In the genomic region with DNA sequence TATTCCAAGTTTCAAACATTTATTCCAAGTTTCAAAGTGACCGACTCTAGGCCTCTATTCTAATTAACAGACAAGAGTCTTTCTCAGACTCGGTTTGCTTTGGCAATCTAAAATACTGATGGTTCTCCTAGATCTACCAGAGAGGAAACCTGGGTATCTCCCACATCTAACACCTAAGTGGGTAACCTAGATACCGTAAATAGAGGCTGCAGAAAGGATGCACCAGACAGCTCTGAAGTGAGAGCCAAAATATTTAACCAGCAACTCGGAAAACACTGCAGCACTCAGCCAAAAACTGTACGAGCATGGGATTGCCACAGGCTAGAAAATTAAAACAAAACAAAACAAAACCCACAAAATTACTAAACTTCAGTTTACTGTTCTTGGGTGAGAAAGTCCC, we compare ENCODE assay signal across 22 mouse cellular contexts. TPM values are rescaled to one million over a fixed set of nuclear protein-coding genes. Genes with fewer than 3 reads are reported as not detected.
A peak's percentile ranks its signal among the peaks of the same experiment; 100 is the strongest.
DNase-seq lines count a peak whose midpoint lies in the region; ATAC-seq and TF ChIP-seq lines count a peak whose summit lies in the region.
"Had no signal": no experiment of that assay in that cellular context is flagged by ENCODE, and none has a peak within 500 bp of the region (broad histone marks: within the 10 kb centered on the region; RNA-seq: fewer than 3 reads in every experiment).

No protein-coding gene starts in this region.

- no peak for TF ChIP-seq CTCF in liver, postnatal 0 days (IDR thresholded peaks at IDR 0.05; ENCODE audit: low read depth)
- no peak for TF ChIP-seq CTCF in forebrain, postnatal 0 days (IDR thresholded peaks at IDR 0.05; ENCODE audit: low read depth)

- H3K4me3 ChIP-seq in liver, embryonic 11.5 days (ENCODE audit: low read depth, low read length): no peak overlapping the region
- H3K4me3 ChIP-seq in liver, postnatal 0 days (ENCODE audit: low read depth, low read length): no peak overlapping the region
- H3K4me3 ChIP-seq in forebrain, postnatal 0 days (ENCODE audit: low read depth, low read length): no peak overlapping the region
- H3K4me3 ChIP-seq: embryonic facial prominence, embryonic 13.5 days; forebrain, embryonic 13.5 days; heart, embryonic 15.5 days; hindbrain, embryonic 13.5 days had no signal

- TF ChIP-seq EP300 in liver, postnatal 0 days (IDR thresholded peaks at IDR 0.05; ENCODE audit: low read depth): no peak

- no peak for DNase-seq in liver, embryonic 11.5 days (ENCODE audit: low spot score)
- no peak for DNase-seq in liver, postnatal 0 days
- DNase-seq in Muller cell, postnatal 12 days (ENCODE audit: inconsistent ontology term): peak; percentile 4
- peak; percentile 89 for DNase-seq in induced T-regulatory cell, adult 2 months (ENCODE audit: low read depth)
- peak; percentile 17 to 44 for DNase-seq in natural killer cell, adult 2 months (ENCODE audit: low spot score in 2 of 2)
- no peak for DNase-seq in ovary, postnatal 10 days (ENCODE audit: low spot score)
- DNase-seq in forebrain, postnatal 0 days: no peak
- DNase-seq in gastrocnemius, adult 18-20 months (ENCODE audit: low spot score): no peak
- DNase-seq: adrenal gland, postnatal 10 days; cerebellum, adult 11-12 months; cerebellum, adult 9-10 months; cerebellum, postnatal 25 days; heart, adult 18-20 months; heart, postnatal 14 days had no signal

- no peaks in the 10 kb centered on the region for H3K36me3 ChIP-seq in liver, embryonic 11.5 days (ENCODE audit: control insufficient read depth, insufficient read depth, low read length)
- no peaks in the 10 kb centered on the region for H3K36me3 ChIP-seq in liver, postnatal 0 days (replicated peaks; ENCODE audit: insufficient read depth, low read length)
- H3K36me3 ChIP-seq in forebrain, postnatal 0 days (ENCODE audit: insufficient read depth): no peaks in the 10 kb centered on the region
- H3K36me3 ChIP-seq: embryonic facial prominence, embryonic 13.5 days; heart, embryonic 15.5 days; hindbrain, embryonic 13.5 days had no signal

- no peaks in the 10 kb centered on the region for H3K9me3 ChIP-seq in liver, embryonic 11.5 days (ENCODE audit: control insufficient read depth, low read length)
- no peaks in the 10 kb centered on the region for H3K9me3 ChIP-seq in liver, postnatal 0 days (ENCODE audit: low read length)
- no peaks in the 10 kb centered on the region for H3K9me3 ChIP-seq in forebrain, postnatal 0 days (ENCODE audit: low read length)
- H3K9me3 ChIP-seq: embryonic facial prominence, embryonic 13.5 days; forebrain, embryonic 13.5 days; G1E; heart, embryonic 15.5 days; hindbrain, embryonic 13.5 days had no signal

- no peaks in the 10 kb centered on the region for H3K27me3 ChIP-seq in liver, embryonic 11.5 days (replicated peaks; ENCODE audit: control insufficient read depth, insufficient read depth, low read length)
- no peaks in the 10 kb centered on the region for H3K27me3 ChIP-seq in liver, postnatal 0 days (ENCODE audit: insufficient read depth, low read length)
- no peaks in the 10 kb centered on the region; the same call in 1 of the 2 replicates for H3K27me3 ChIP-seq in forebrain, postnatal 0 days (ENCODE audit: insufficient read depth, low read length)
- H3K27me3 ChIP-seq: embryonic facial prominence, embryonic 13.5 days; forebrain, embryonic 13.5 days; heart, embryonic 15.5 days; hindbrain, embryonic 13.5 days had no signal

- no peak overlapping the region for H3K9ac ChIP-seq in liver, embryonic 11.5 days (ENCODE audit: low read depth, low read length)
- no peak overlapping the region for H3K9ac ChIP-seq in liver, postnatal 0 days (replicated peaks)
- H3K9ac ChIP-seq in forebrain, postnatal 0 days: no peak overlapping the region
- H3K9ac ChIP-seq: embryonic facial prominence, embryonic 13.5 days; forebrain, embryonic 13.5 days; heart, embryonic 15.5 days; hindbrain, embryonic 13.5 days had no signal

- 51% methylated on average over 5 of the region's 5 CpGs for WGBS in liver, embryonic 11.5 days
- WGBS in liver, postnatal 0 days (ENCODE audit: insufficient replicate concordance): 46% methylated on average over 5 of the region's 5 CpGs
- 67% methylated on average over 5 of the region's 5 CpGs for WGBS in forebrain, postnatal 0 days

- H3K4me2 ChIP-seq in liver, embryonic 11.5 days: peak overlapping the region; percentile 22; the same call in 1 of the 2 replicates
- no peak overlapping the region for H3K4me2 ChIP-seq in liver, postnatal 0 days (ENCODE audit: low read depth, low read length)
- no peak overlapping the region for H3K4me2 ChIP-seq in forebrain, postnatal 0 days (ENCODE audit: low read depth)
- H3K4me2 ChIP-seq: embryonic facial prominence, embryonic 13.5 days; forebrain, embryonic 13.5 days; heart, embryonic 11.5 days; heart, embryonic 15.5 days; hindbrain, embryonic 13.5 days had no signal

- no peak overlapping the region for H3K27ac ChIP-seq in liver, embryonic 11.5 days (ENCODE audit: low read depth, low read length)
- H3K27ac ChIP-seq in liver, postnatal 0 days (ENCODE audit: low read depth): no peak overlapping the region
- H3K27ac ChIP-seq in forebrain, postnatal 0 days (ENCODE audit: low read depth, low read length): no peak overlapping the region
- H3K27ac ChIP-seq: embryonic facial prominence, embryonic 13.5 days; forebrain, embryonic 13.5 days; heart, embryonic 15.5 days; hindbrain, embryonic 13.5 days; hindbrain, postnatal 0 days had no signal

- H3K4me1 ChIP-seq in liver, embryonic 11.5 days (replicated peaks; ENCODE audit: control insufficient read depth, insufficient read depth, low read length): peaks cover 2% of the 10 kb centered on the region; the same call in 1 of the 2 replicates
- peaks cover 7% of the 10 kb centered on the region; the same call in 1 of the 2 replicates for H3K4me1 ChIP-seq in liver, postnatal 0 days (ENCODE audit: insufficient read depth)
- no peaks in the 10 kb centered on the region; the same call in 1 of the 2 replicates for H3K4me1 ChIP-seq in forebrain, postnatal 0 days (ENCODE audit: insufficient read depth)

- no peak for ATAC-seq in liver, embryonic 11.5 days (replicated peaks; ENCODE audit: low FRiP score)
- ATAC-seq in liver, postnatal 0 days: no peak
- no peak for ATAC-seq in forebrain, postnatal 0 days
- ATAC-seq: forebrain, embryonic 13.5 days; hindbrain, postnatal 0 days; intestine, embryonic 16.5 days had no signal

RNA-seq across cellular contexts. Expression of gene Ikzf2, which starts 6.0 kb away (rescaled TPM):
- polyA plus RNA-seq in liver, embryonic 11.5 days (2014; fragmentation: Nextera tagmentation; extraction: Ambion mirVana): 2.8 and 3.5 TPM in 2 replicates
- 0.33 and 0.56 TPM in 2 replicates for polyA plus RNA-seq in liver, postnatal 0 days (2015; fragmentation: Nextera tagmentation; extraction: Ambion mirVana)
- total RNA-seq in forebrain, postnatal 0 days (2014; rRNA removed): 6.5 and 7.3 TPM in 2 replicates
- 0.72 and 1.8 TPM in 2 replicates for polyA plus RNA-seq in forebrain, postnatal 0 days (2015; fragmentation: Nextera tagmentation; extraction: Ambion mirVana)
- total RNA-seq in gastrocnemius, adult 18-20 months (2021): 10 to 100 TPM; 14.4 to 16.7 TPM

Comparison
In these comparisons a context has a peak if more than half of its experiments do, and no peak if none do; other contexts are left out.
1. DNase-seq: peak in Muller cell, postnatal 12 days (single experiment), induced T-regulatory cell, adult 2 months (single experiment) and natural killer cell, adult 2 months (2 of 2); none in liver, embryonic 11.5 days (single experiment), liver, postnatal 0 days (single experiment), ovary, postnatal 10 days (single experiment), forebrain, postnatal 0 days (single experiment) and gastrocnemius, adult 18-20 months (single experiment).